Mouse (Mus musculus): ENCODE measurements at regions not wholly inside any gene's neighbourhood (a gene's known extent, or its start where the extent isn't known, plus 50 kb on each side); places are given as distances from the start of the nearest gene placed in this dataset.
A peak's percentile ranks its signal among the peaks of the same experiment; 100 is the strongest.

GRCm38 (mm10) chr17:9893966-9894365 lies 224.4 kb upstream of the Pabpc6 start:
- no peak for TF ChIP-seq POLR2A (IDR thresholded peaks at IDR 0.05; ENCODE audit: borderline replicate concordance, extremely low read depth, low read depth, low read length)
- TF ChIP-seq CTCF (IDR thresholded peaks at IDR 0.05; ENCODE audit: insufficient read depth, low read length), result peak; percentile 29; the same call in 1 of the 2 replicates

Measured in lung, adult 2 months (tissue).